Mouse (Mus musculus): ENCODE measurements around the gene Dock7. TPM values are rescaled to one million over a fixed set of nuclear protein-coding genes. Genes with fewer than 3 reads are reported as not detected.

Gene Dock7
- polyA plus RNA-seq, 1 experiment from 2014 or later: 73.6 TPM

GRCm38 (mm10) chr4:99111670-99112069, 9.0 kb downstream of the Dock7 start:
- Histone ChIP-seq H3K4me3 (no peak overlapping the region), H3K9me3 (no peaks in the 10 kb centered on the region), H3K36me3 (no peaks in the 10 kb centered on the region), H3K27me3 (no peaks in the 10 kb centered on the region), H3K9ac (no peak overlapping the region), H3K27ac (no peak overlapping the region), H3K4me1 (replicated peaks) (peaks cover 52% of the 10 kb centered on the region), H3K4me2 (no peak overlapping the region)
- no peak for ATAC-seq (ENCODE audit: low FRiP score)
- 83% methylated on average over 3 of the region's 3 CpGs for WGBS

- 86% methylated on average over 4 of the region's 4 CpGs for WGBS
- no peak overlapping the region for H3K4me3 ChIP-seq
- no peak overlapping the region for H3K27ac ChIP-seq
- peaks cover 46% of the 10 kb centered on the region for H3K4me1 ChIP-seq (replicated peaks)
- no peak overlapping the region for H3K9ac ChIP-seq
- no peaks in the 10 kb centered on the region for H3K9me3 ChIP-seq
- H3K36me3 ChIP-seq: no peaks in the 10 kb centered on the region
- H3K4me2 ChIP-seq: no peak overlapping the region
- no peak for ATAC-seq (ENCODE audit: low FRiP score)
- no peaks in the 10 kb centered on the region for H3K27me3 ChIP-seq
These were observed 11.9 kb downstream of the Dock7 start for GRCm38 (mm10) chr4:99108817-99109216.

- Histone ChIP-seq H3K4me1 (replicated peaks) (peaks cover 14% of the 10 kb centered on the region), H3K4me3 (no peak overlapping the region), H3K4me2 (no peak overlapping the region), H3K27ac (no peak overlapping the region), H3K9ac (no peak overlapping the region), H3K36me3 (no peaks in the 10 kb centered on the region), H3K9me3 (no peaks in the 10 kb centered on the region), H3K27me3 (no peaks in the 10 kb centered on the region)
- 84% methylated on average over 3 of the region's 3 CpGs for WGBS
- ATAC-seq (ENCODE audit: low FRiP score): no peak
These were observed 17.9 kb downstream of the Dock7 start for GRCm38 (mm10) chr4:99102846-99103245.

- H3K27me3 ChIP-seq: no peaks in the 10 kb centered on the region
- no peak overlapping the region for H3K4me3 ChIP-seq
- H3K36me3 ChIP-seq: no peaks in the 10 kb centered on the region
- no peaks in the 10 kb centered on the region for H3K9me3 ChIP-seq
- no peak overlapping the region for H3K27ac ChIP-seq
- H3K9ac ChIP-seq: no peak overlapping the region
- no peaks in the 10 kb centered on the region for H3K4me1 ChIP-seq (replicated peaks)
- H3K4me2 ChIP-seq: no peak overlapping the region
- WGBS: 92% methylated on average over 7 of the region's 7 CpGs
- ATAC-seq (ENCODE audit: low FRiP score): no peak
These were observed 20.0 kb downstream of the Dock7 start for GRCm38 (mm10) chr4:99100724-99101123.

- 90% methylated on average over 3 of the region's 3 CpGs for WGBS
- Histone ChIP-seq H3K4me1 (replicated peaks) (peaks cover 3% of the 10 kb centered on the region; the same call in 1 of the 2 replicates), H3K4me3 (no peak overlapping the region), H3K27me3 (no peaks in the 10 kb centered on the region), H3K4me2 (no peak overlapping the region), H3K9me3 (no peaks in the 10 kb centered on the region), H3K36me3 (peaks cover 22% of the 10 kb centered on the region), H3K9ac (no peak overlapping the region), H3K27ac (no peak overlapping the region)
- ATAC-seq (ENCODE audit: low FRiP score): no peak
These were observed 28.9 kb downstream of the Dock7 start for GRCm38 (mm10) chr4:99091777-99092176.

- Histone ChIP-seq H3K27me3 (no peaks in the 10 kb centered on the region), H3K4me3 (no peak overlapping the region), H3K4me1 (replicated peaks) (peaks cover 3% of the 10 kb centered on the region; the same call in 1 of the 2 replicates), H3K27ac (no peak overlapping the region), H3K9ac (no peak overlapping the region), H3K4me2 (no peak overlapping the region), H3K9me3 (no peaks in the 10 kb centered on the region), H3K36me3 (peaks cover 28% of the 10 kb centered on the region)
- 64% methylated on average over 3 of the region's 3 CpGs for WGBS
- no peak for ATAC-seq (ENCODE audit: low FRiP score)
These were observed 29.5 kb downstream of the Dock7 start for GRCm38 (mm10) chr4:99091151-99091701.

- ATAC-seq (ENCODE audit: low FRiP score): no peak
- no peak overlapping the region for H3K4me2 ChIP-seq
- H3K27ac ChIP-seq: no peak overlapping the region
- H3K27me3 ChIP-seq: no peaks in the 10 kb centered on the region
- WGBS: 94% methylated on average over 17 of the region's 17 CpGs
- H3K4me3 ChIP-seq: no peak overlapping the region
- H3K36me3 ChIP-seq: peaks cover 36% of the 10 kb centered on the region
- H3K4me1 ChIP-seq (replicated peaks): peaks cover 3% of the 10 kb centered on the region; the same call in 1 of the 2 replicates
- no peak overlapping the region for H3K9ac ChIP-seq
- H3K9me3 ChIP-seq: no peaks in the 10 kb centered on the region
These were observed 32.8 kb downstream of the Dock7 start for GRCm38 (mm10) chr4:99087760-99088485.

GRCm38 (mm10) chr4:99083862-99084261, 36.9 kb downstream of the Dock7 start:
- no peaks in the 10 kb centered on the region for H3K4me1 ChIP-seq (replicated peaks)
- ATAC-seq (ENCODE audit: low FRiP score): no peak
- H3K27me3 ChIP-seq: no peaks in the 10 kb centered on the region
- no peak overlapping the region for H3K9ac ChIP-seq
- no peak overlapping the region for H3K27ac ChIP-seq
- H3K36me3 ChIP-seq: peaks cover 40% of the 10 kb centered on the region
- H3K4me2 ChIP-seq: no peak overlapping the region
- 92% methylated on average over 3 of the region's 3 CpGs for WGBS
- no peaks in the 10 kb centered on the region for H3K9me3 ChIP-seq
- H3K4me3 ChIP-seq: no peak overlapping the region

- no peak overlapping the region for H3K9ac ChIP-seq
- no peak overlapping the region for H3K27ac ChIP-seq
- 94% methylated on average over 1 of the region's 1 CpGs for WGBS
- H3K4me2 ChIP-seq: no peak overlapping the region
- no peak overlapping the region for H3K4me3 ChIP-seq
- H3K9me3 ChIP-seq: no peaks in the 10 kb centered on the region
- peaks cover 41% of the 10 kb centered on the region for H3K36me3 ChIP-seq
- no peaks in the 10 kb centered on the region for H3K27me3 ChIP-seq
- H3K4me1 ChIP-seq (replicated peaks): no peaks in the 10 kb centered on the region
- no peak for ATAC-seq (ENCODE audit: low FRiP score)
These were observed 39.5 kb downstream of the Dock7 start for GRCm38 (mm10) chr4:99081169-99081568.

GRCm38 (mm10) chr4:99078005-99078404, 42.7 kb downstream of the Dock7 start:
- no peak overlapping the region for H3K9ac ChIP-seq
- H3K4me2 ChIP-seq: no peak overlapping the region
- WGBS: 95% methylated on average over 3 of the region's 3 CpGs
- H3K4me3 ChIP-seq: no peak overlapping the region
- H3K4me1 ChIP-seq (replicated peaks): no peaks in the 10 kb centered on the region
- ATAC-seq (ENCODE audit: low FRiP score): no peak
- H3K27ac ChIP-seq: no peak overlapping the region
- H3K9me3 ChIP-seq: no peaks in the 10 kb centered on the region
- H3K27me3 ChIP-seq: no peaks in the 10 kb centered on the region
- H3K36me3 ChIP-seq: peaks cover 53% of the 10 kb centered on the region

GRCm38 (mm10) chr4:99068806-99069205, 51.9 kb downstream of the Dock7 start:
- WGBS: 84% methylated on average over 6 of the region's 6 CpGs
- Histone ChIP-seq H3K27me3 (no peaks in the 10 kb centered on the region), H3K9me3 (no peaks in the 10 kb centered on the region), H3K4me1 (replicated peaks) (no peaks in the 10 kb centered on the region), H3K4me3 (no peak overlapping the region), H3K4me2 (no peak overlapping the region), H3K9ac (no peak overlapping the region), H3K36me3 (peaks cover 66% of the 10 kb centered on the region), H3K27ac (no peak overlapping the region)
- ATAC-seq (ENCODE audit: low FRiP score): no peak

GRCm38 (mm10) chr4:99064524-99064923, 56.2 kb downstream of the Dock7 start:
- 61% methylated on average over 5 of the region's 5 CpGs for WGBS
- no peak for ATAC-seq (ENCODE audit: low FRiP score)
- Histone ChIP-seq H3K9me3 (no peaks in the 10 kb centered on the region), H3K27me3 (no peaks in the 10 kb centered on the region), H3K27ac (no peak overlapping the region), H3K4me2 (no peak overlapping the region), H3K4me3 (no peak overlapping the region), H3K4me1 (replicated peaks) (no peaks in the 10 kb centered on the region), H3K9ac (no peak overlapping the region), H3K36me3 (peaks cover 54% of the 10 kb centered on the region)

GRCm38 (mm10) chr4:99048581-99048980, 72.1 kb downstream of the Dock7 start:
- Histone ChIP-seq H3K9me3 (no peaks in the 10 kb centered on the region), H3K27me3 (no peaks in the 10 kb centered on the region), H3K36me3 (peaks cover 38% of the 10 kb centered on the region), H3K4me3 (no peak overlapping the region), H3K9ac (no peak overlapping the region), H3K27ac (no peak overlapping the region), H3K4me2 (no peak overlapping the region), H3K4me1 (replicated peaks) (no peaks in the 10 kb centered on the region)
- 91% methylated on average over 2 of the region's 2 CpGs for WGBS
- no peak for ATAC-seq (ENCODE audit: low FRiP score)

All from hindbrain, embryonic 13.5 days (tissue).